Mouse (Mus musculus) MEL (cell line): ENCODE measurements around the gene Olfr1369-ps1. TPM values are rescaled to one million over a fixed set of nuclear protein-coding genes. Genes with fewer than 3 reads are reported as not detected.
A peak's percentile ranks its signal among the peaks of the same experiment; 100 is the strongest.
"Not testable (repeated sequence)": the region's sequence is repeated elsewhere in the genome, so short reads cannot be mapped to it uniquely, and the experiment has no call there.

Experiments used
- DNase-seq: peaks from one replicate; pipeline ENCODE4 v3.0.0; 2011; ENCODE audit warnings: low read depth, low spot score
- H3K27ac ChIP-seq: 2 replicates; pipeline ENCODE4 v1.5.1; 2012; ENCODE audit warnings: low read depth, mild to moderate bottlenecking, control low read depth, low read length, moderate library complexity; ENCODE audit not compliant: control insufficient read depth
- H3K27me3 ChIP-seq, 2 experiments: fragments of 150-350 bp in 1 of 2; sonication (generic) in 1 of 2; 2 replicates each; pipeline ENCODE4 v1.6.1; 2012; ENCODE audit warnings: low read length in 2 of 2, mild to moderate bottlenecking in 2 of 2, improper control_type of control experiment in 1 of 2, moderate library complexity in 1 of 2; ENCODE audit not compliant: insufficient read depth in 2 of 2, control insufficient read depth in 1 of 2
- H3K36me3 ChIP-seq, 2 experiments: 2 replicates each; pipeline ENCODE4 v1.6.1; 2012 to 2014; ENCODE audit warnings: low read length in 2 of 2, improper control_type of control experiment in 1 of 2, inconsistent platforms in 1 of 2, mild to moderate bottlenecking in 1 of 2; ENCODE audit not compliant: insufficient read depth in 2 of 2, control insufficient read depth in 1 of 2
- H3K4me1 ChIP-seq, 2 experiments: fragments of 150-350 bp in 1 of 2; sonication (generic) in 1 of 2; 2 replicates each; pipeline ENCODE4 v1.6.1; 2012; ENCODE audit warnings: low read length in 2 of 2, improper control_type of control experiment in 1 of 2, mild to moderate bottlenecking in 1 of 2; ENCODE audit not compliant: insufficient read depth in 2 of 2, control insufficient read depth in 1 of 2
- H3K4me3 ChIP-seq, 2 experiments: fragments of 150-350 bp in 1 of 2; sonication (generic) in 1 of 2; 2 replicates each; pipeline ENCODE4 v1.5.1; 2012; ENCODE audit warnings: low read depth in 2 of 2, low read length in 2 of 2, mild to moderate bottlenecking in 2 of 2, moderate library complexity in 2 of 2, control low read depth in 1 of 2, improper control_type of control experiment in 1 of 2; ENCODE audit not compliant: control insufficient read depth in 1 of 2, insufficient read depth in 1 of 2
- H3K79me2 ChIP-seq: 2 replicates; pipeline ENCODE4 v1.6.1; 2012; ENCODE audit warnings: mild to moderate bottlenecking, low read length, moderate library complexity; ENCODE audit not compliant: control insufficient read depth, poor library complexity, insufficient read depth
- H3K9ac ChIP-seq: 2 replicates; pipeline ENCODE4 v1.6.1; 2012; ENCODE audit warnings: low read depth, mild to moderate bottlenecking, control low read depth, low read length, moderate library complexity; ENCODE audit not compliant: control insufficient read depth, poor library complexity, severe bottlenecking
- H3K9me3 ChIP-seq: fragments of 150-350 bp; sonication (generic); replicated peaks from 2 replicates; pipeline ENCODE4 v1.6.1; 2012; ENCODE audit warnings: mild to moderate bottlenecking, low read length, improper control_type of control experiment, moderate library complexity; ENCODE audit not compliant: insufficient read depth
- BHLHE40 ChIP-seq: IDR thresholded peaks from 2 replicates; pipeline ENCODE4 v1.6.1; 2012; ENCODE audit warnings: low read depth, mild to moderate bottlenecking, inconsistent platforms, low read length, improper control_type of control experiment, borderline replicate concordance
- CTCF ChIP-seq, 3 experiments: IDR thresholded peaks in 2 of 3; conservative IDR thresholded peaks in 1 of 3; 2 replicates each; pipeline ENCODE4 v1.5.1; 2011 to 2012; ENCODE audit warnings: low read length in 3 of 3, low read depth in 2 of 3, mild to moderate bottlenecking in 2 of 3, improper control_type of control experiment in 1 of 3, inconsistent platforms in 1 of 3, mixed read lengths in 1 of 3, moderate library complexity in 1 of 3; ENCODE audit not compliant: control insufficient read depth in 1 of 3, insufficient read depth in 1 of 3, poor library complexity in 1 of 3, severe bottlenecking in 1 of 3
- EP300 ChIP-seq, 2 experiments: IDR thresholded peaks; 2 replicates each; pipeline ENCODE4 v1.6.1; 2011; ENCODE audit warnings: improper control_type of control experiment in 2 of 2, low read length in 2 of 2, low read depth in 1 of 2, mild to moderate bottlenecking in 1 of 2
- ETS1 ChIP-seq: IDR thresholded peaks from 2 replicates; pipeline ENCODE4 v1.6.1; 2012; ENCODE audit warnings: low read depth, mild to moderate bottlenecking, inconsistent platforms, low read length, improper control_type of control experiment, moderate library complexity
- GABPA ChIP-seq: IDR thresholded peaks from 2 replicates; pipeline ENCODE4 v1.6.1; 2012; ENCODE audit warnings: low read depth, mild to moderate bottlenecking, inconsistent platforms, low read length, improper control_type of control experiment, moderate library complexity
- MXI1 ChIP-seq: IDR thresholded peaks from 2 replicates; pipeline ENCODE4 v1.6.1; 2011; ENCODE audit warnings: mild to moderate bottlenecking, low read depth, low read length, improper control_type of control experiment
- NRF1 ChIP-seq: IDR thresholded peaks from 2 replicates; pipeline ENCODE4 v1.6.1; 2014; ENCODE audit warnings: low read depth, mild to moderate bottlenecking, inconsistent platforms, low read length, improper control_type of control experiment, moderate library complexity; ENCODE audit not compliant: poor library complexity, insufficient read depth, severe bottlenecking
- POLR2A ChIP-seq, 2 experiments: IDR thresholded peaks; 2 replicates each; pipeline ENCODE4 v1.6.1; 2011 to 2012; ENCODE audit warnings: low read length in 2 of 2, mild to moderate bottlenecking in 2 of 2, control low read depth in 1 of 2, improper control_type of control experiment in 1 of 2, low read depth in 1 of 2, moderate library complexity in 1 of 2; ENCODE audit not compliant: control insufficient read depth in 1 of 2, insufficient read depth in 1 of 2, poor library complexity in 1 of 2
- POLR2AphosphoS5 ChIP-seq: IDR thresholded peaks from 2 replicates; pipeline ENCODE4 v1.6.1; 2012; ENCODE audit warnings: low read depth, borderline replicate concordance, mild to moderate bottlenecking, inconsistent platforms, low read length, moderate library complexity, mixed read lengths
- RAD21 ChIP-seq: IDR thresholded peaks from 2 replicates; pipeline ENCODE4 v1.6.1; 2011; ENCODE audit warnings: mild to moderate bottlenecking, low read depth, low read length, improper control_type of control experiment
- RCOR1 ChIP-seq: IDR thresholded peaks from 2 replicates; pipeline ENCODE4 v1.6.1; 2012; ENCODE audit warnings: low read depth, mild to moderate bottlenecking, inconsistent platforms, low read length, improper control_type of control experiment
- SMC3 ChIP-seq: IDR thresholded peaks from 2 replicates; pipeline ENCODE4 v1.6.1; 2011; ENCODE audit warnings: low read depth, low read length, improper control_type of control experiment
- TCF12 ChIP-seq: IDR thresholded peaks from 2 replicates; pipeline ENCODE4 v1.6.1; 2014; ENCODE audit warnings: low read depth, mild to moderate bottlenecking, inconsistent platforms, low read length, improper control_type of control experiment, moderate library complexity
- USF1 ChIP-seq: IDR thresholded peaks from 2 replicates; pipeline ENCODE4 v1.6.1; 2014; ENCODE audit warnings: low read depth, mild to moderate bottlenecking, inconsistent platforms, low read length, improper control_type of control experiment, moderate library complexity
- ZC3H11A ChIP-seq: IDR thresholded peaks from 2 replicates; pipeline ENCODE4 v1.6.1; 2012; ENCODE audit warnings: low read depth, mild to moderate bottlenecking, inconsistent platforms, low read length, improper control_type of control experiment
- polyA plus RNA-seq, 2 experiments: library from polyadenylated mRNA; stranded (reverse) in 1 of 2; unstranded in 1 of 2; fragments of >175 nt in 1 of 2; fragments of >200 nt in 1 of 2; gene quantifications; 2 replicates each; pipeline versions ENCODE4 v1.2.1 to v1.2.4; 2012; ENCODE audit warnings: low replicate concordance in 2 of 2, low read depth in 1 of 2; ENCODE audit not compliant: insufficient read length in 2 of 2, insufficient read depth in 1 of 2, missing spikeins in 1 of 2
- total RNA-seq: library from RNA; depleted of rRNA; stranded (reverse); fragments of 300-350 nt; gene quantifications from 2 replicates; pipeline ENCODE4 v1.2.3, GENCODE M21; 2012

The Olfr1369-ps1 gene
- total and polyA plus RNA-seq, 3 experiments, result 0.74 TPM; not detected in 2

DNA sequence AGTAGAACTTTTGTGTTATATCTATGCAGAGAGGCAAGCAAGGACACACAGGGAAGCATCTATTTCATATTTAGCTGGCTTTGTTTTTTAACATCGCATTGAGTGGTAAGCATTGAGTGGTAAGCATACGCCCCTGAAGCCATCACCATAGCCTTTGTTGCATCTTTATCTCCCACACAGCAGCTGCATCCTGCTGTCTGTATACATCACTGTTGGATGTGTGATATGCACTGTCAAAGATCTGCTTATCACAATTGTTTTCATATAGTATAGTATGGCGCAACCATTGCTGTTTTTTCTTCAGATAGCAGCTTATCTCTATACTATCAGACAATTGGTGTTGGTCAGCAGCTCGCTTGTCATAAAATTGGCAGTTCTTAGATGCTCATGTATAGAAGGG is 2.8 kb downstream of the Olfr1369-ps1 start:
- H3K27ac ChIP-seq, result no peak overlapping the region
- DNase-seq, result peak; percentile 12
- H3K79me2 ChIP-seq, result no peaks in the 10 kb centered on the region
- no peaks in the 10 kb centered on the region for H3K4me1 ChIP-seq
- H3K27me3 ChIP-seq, result no peaks in the 10 kb centered on the region
- no peaks in the 10 kb centered on the region for H3K36me3 ChIP-seq
- TF ChIP-seq EP300 (IDR thresholded peaks at IDR 0.05; ENCODE audit: low read depth in 1 of 2, low read length in 2 of 2), result 0 out of 4 replicates have a peak, but pooled peaks have one; percentile 12 to 17
- no peak for TF ChIP-seq ETS1
- peak; percentile 53; the same call in 1 of the 2 replicates for TF ChIP-seq TCF12
- no peak for TF ChIP-seq BHLHE40
- no peak for TF ChIP-seq MXI1
- TF ChIP-seq USF1, result no peak
- no peak for TF ChIP-seq NRF1
- TF ChIP-seq POLR2AphosphoS5, result no peak
- no peak for TF ChIP-seq GABPA
- TF ChIP-seq POLR2A (IDR thresholded peaks at IDR 0.05; ENCODE audit: control insufficient read depth in 1 of 2, insufficient read depth in 1 of 2, low read depth in 1 of 2, low read length in 2 of 2, poor library complexity in 1 of 2), result no peak
- no peaks in the 10 kb centered on the region for H3K9me3 ChIP-seq
- no peak overlapping the region for H3K9ac ChIP-seq
- no peak overlapping the region for H3K4me3 ChIP-seq

DNA sequence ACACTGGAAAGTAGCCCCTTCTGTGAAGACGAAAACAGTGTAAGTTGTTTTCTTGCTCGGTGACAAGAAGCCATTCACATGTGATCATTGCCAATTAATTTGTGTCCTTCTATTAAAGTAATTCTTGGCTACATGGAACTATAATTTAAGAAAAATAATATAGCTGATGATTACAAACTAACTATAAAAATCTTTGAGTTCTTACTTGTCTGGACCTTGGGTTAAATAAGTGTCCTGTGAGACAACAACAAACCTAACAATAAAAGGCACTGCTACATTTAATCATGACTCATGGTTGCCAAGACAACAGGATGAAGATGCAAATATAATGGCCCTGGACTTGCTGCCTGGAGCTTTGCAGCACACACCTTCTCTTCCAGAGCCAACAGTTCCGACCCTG is 18.1 kb downstream of the Olfr1369-ps1 start, which contains the start of gene Olfr263:
Gene Olfr263, plus strand, starts transcription at position 301 of the 400 bp plus-strand sequence.
- not testable (repeated sequence) for H3K79me2 ChIP-seq, H3K9me3 ChIP-seq, H3K27me3 ChIP-seq, H3K9ac ChIP-seq, H3K27ac ChIP-seq, DNase-seq, H3K4me3 ChIP-seq, H3K36me3 ChIP-seq, H3K4me1 ChIP-seq

DNA sequence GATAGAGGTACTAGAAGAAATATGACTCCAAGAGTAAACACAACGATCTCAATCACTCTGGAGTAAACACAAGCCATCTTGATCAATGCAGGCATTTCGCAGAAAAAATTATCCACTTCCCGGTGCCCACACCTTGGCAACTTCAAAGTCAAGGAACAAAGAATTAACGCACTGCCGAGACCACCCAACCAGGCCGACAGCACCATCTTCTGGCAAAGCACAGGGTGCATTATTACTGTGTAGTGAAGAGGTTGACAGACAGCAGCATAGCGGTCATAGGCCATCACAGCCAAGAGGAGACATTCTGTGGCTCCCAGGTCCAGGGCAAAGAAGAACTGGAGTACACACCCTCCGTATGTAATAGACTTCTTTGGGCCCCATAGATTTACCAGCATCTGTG is 31.1 kb downstream of the Olfr1369-ps1 start:
- TF ChIP-seq SMC3 (peak; percentile 53), CTCF (IDR thresholded peaks at IDR 0.05 in 2 of 3, conservative IDR thresholded peaks at IDR 0.05 in 1 of 3; ENCODE audit: control insufficient read depth in 1 of 3, insufficient read depth in 1 of 3, low read depth in 2 of 3, low read length in 3 of 3, poor library complexity in 1 of 3, severe bottlenecking in 1 of 3) (peak; percentile 51 to 66 (median 64)), RCOR1 (no peak), RAD21 (peak; percentile 70), ZC3H11A (peak; percentile 47)
- H3K27ac ChIP-seq, result no peak overlapping the region
- no peaks in the 10 kb centered on the region for H3K4me1 ChIP-seq
- no peaks in the 10 kb centered on the region for H3K79me2 ChIP-seq
- H3K27me3 ChIP-seq, result peaks cover 12 to 21% of the 10 kb centered on the region in 2 experiments
- H3K9ac ChIP-seq, result no peak overlapping the region
- no peak overlapping the region for H3K4me3 ChIP-seq
- peak; percentile 58 for DNase-seq
- H3K36me3 ChIP-seq, result no peaks in the 10 kb centered on the region
- no peaks in the 10 kb centered on the region for H3K9me3 ChIP-seq
